Mouse (Mus musculus) gastrocnemius, postnatal 4 days (tissue): ENCODE measurements around the gene Gpr68. TPM values are rescaled to one million over a fixed set of nuclear protein-coding genes. Genes with fewer than 3 reads are reported as not detected.
A peak's percentile ranks its signal among the peaks of the same experiment; 100 is the strongest.

Experiments used
- DNase-seq, 2 experiments: peaks; one replicate each; pipeline ENCODE4 v3.0.0; 2021 to 2022; ENCODE audit warnings: low spot score in 2 of 2, mixed read lengths in 2 of 2
- total RNA-seq, 2 experiments: library from RNA; stranded (reverse); gene quantifications; 2 replicates each; pipeline ENCODE4 v1.2.3; 2021

The Gpr68 gene
- total RNA-seq, 2 experiments from 2014 or later, result 0.23 to 0.49 TPM

GRCm38 (mm10) chr12:100871841-100872240 is 36.2 kb downstream of the Gpr68 start:
- DNase-seq, result no peak

GRCm38 (mm10) chr12:100871234-100871633 is 36.8 kb downstream of the Gpr68 start:
- DNase-seq, result no peak

GRCm38 (mm10) chr12:100868049-100868622 is 39.9 kb downstream of the Gpr68 start:
- no peak for DNase-seq

- no peak for DNase-seq
These were observed 40.9 kb downstream of the Gpr68 start for GRCm38 (mm10) chr12:100867097-100867496.

GRCm38 (mm10) chr12:100865509-100866078 is 42.4 kb downstream of the Gpr68 start:
- no peak for DNase-seq

GRCm38 (mm10) chr12:100865072-100865471 is 42.9 kb downstream of the Gpr68 start:
- DNase-seq, result no peak

- DNase-seq, result no peak
These were observed 45.0 kb downstream of the Gpr68 start for GRCm38 (mm10) chr12:100862856-100863446.

- no peak for DNase-seq
These were observed 45.7 kb downstream of the Gpr68 start for GRCm38 (mm10) chr12:100862272-100862671.

- no peak for DNase-seq
These were observed 50.2 kb downstream of the Gpr68 start for GRCm38 (mm10) chr12:100857791-100858190.

- no peak for DNase-seq
These were observed 51.7 kb downstream of the Gpr68 start for GRCm38 (mm10) chr12:100856337-100856736.

- no peak for DNase-seq
These were observed 55.6 kb downstream of the Gpr68 start for GRCm38 (mm10) chr12:100852370-100852769.

- no peak for DNase-seq
These were observed 58.4 kb downstream of the Gpr68 start for GRCm38 (mm10) chr12:100849421-100850138.

- no peak for DNase-seq
These were observed 60.4 kb downstream of the Gpr68 start for GRCm38 (mm10) chr12:100847437-100848080.

GRCm38 (mm10) chr12:100846566-100846965 is 61.4 kb downstream of the Gpr68 start:
- no peak for DNase-seq

- DNase-seq, result no peak
These were observed 62.2 kb downstream of the Gpr68 start for GRCm38 (mm10) chr12:100845829-100846228.

- DNase-seq, result no peak
These were observed 63.5 kb downstream of the Gpr68 start for GRCm38 (mm10) chr12:100844546-100844945.

- DNase-seq, result no peak
These were observed 64.8 kb downstream of the Gpr68 start for GRCm38 (mm10) chr12:100843171-100843570.

GRCm38 (mm10) chr12:100841211-100841792 is 66.7 kb downstream of the Gpr68 start:
- DNase-seq, result peak; percentile 67 to 80

- no peak for DNase-seq
These were observed 68.1 kb downstream of the Gpr68 start for GRCm38 (mm10) chr12:100839926-100840325.

GRCm38 (mm10) chr12:100839079-100839600 is 68.9 kb downstream of the Gpr68 start:
- DNase-seq, result no peak

GRCm38 (mm10) chr12:100837208-100837607 is 70.8 kb downstream of the Gpr68 start:
- no peak for DNase-seq
